Mouse (Mus musculus) 3134 (cell line): ENCODE measurements at regions not wholly inside any gene's neighbourhood (a gene's known extent, or its start where the extent isn't known, plus 50 kb on each side); places are given as distances from the start of the nearest gene placed in this dataset.
A peak's percentile ranks its signal among the peaks of the same experiment; 100 is the strongest.

ENCODE experiments used
- DNase-seq: peaks from one replicate; pipeline ENCODE4 v3.0.0-alpha.2; 2011; ENCODE audit warnings: low spot score; ENCODE audit not compliant: insufficient read length; ENCODE audit errors: extremely low read depth

- no peak for DNase-seq
Measured at GRCm38 (mm10) chr3:140876201-140876895, 335.8 kb downstream of the Pdha2 start.

- no peak for DNase-seq
Measured at GRCm38 (mm10) chr3:140875500-140876200, 336.5 kb downstream of the Pdha2 start.

GRCm38 (mm10) chr3:140874070-140874895 lies 337.9 kb downstream of the Pdha2 start:
- DNase-seq, result no peak

- no peak for DNase-seq
Measured at GRCm38 (mm10) chr3:140872511-140872910, 339.6 kb downstream of the Pdha2 start.

- no peak for DNase-seq
Measured at GRCm38 (mm10) chr3:140871261-140871660, 340.9 kb downstream of the Pdha2 start.

- DNase-seq, result peak; percentile 17
Measured at GRCm38 (mm10) chr3:140840197-140840596, 372.0 kb downstream of the Pdha2 start.

- DNase-seq, result peak; percentile 34
Measured at GRCm38 (mm10) chr3:140837976-140838581, 374.1 kb downstream of the Pdha2 start.

GRCm38 (mm10) chr3:140821266-140821665 lies 390.9 kb downstream of the Pdha2 start:
- DNase-seq, result no peak

- no peak for DNase-seq
Measured at GRCm38 (mm10) chr3:140805586-140805985, 406.6 kb downstream of the Pdha2 start.

- DNase-seq, result no peak
Measured at GRCm38 (mm10) chr3:140792943-140793342, 419.2 kb downstream of the Pdha2 start.

- no peak for DNase-seq
Measured at GRCm38 (mm10) chr3:140785700-140786099, 426.5 kb downstream of the Pdha2 start.

- DNase-seq, result no peak
Measured at GRCm38 (mm10) chr3:140760051-140760450, 452.1 kb downstream of the Pdha2 start.

GRCm38 (mm10) chr3:140744501-140744900 lies 467.7 kb downstream of the Pdha2 start:
- no peak for DNase-seq

- no peak for DNase-seq
Measured at GRCm38 (mm10) chr3:140740430-140740829, 471.7 kb downstream of the Pdha2 start.

GRCm38 (mm10) chr3:140738654-140739369 lies 473.3 kb downstream of the Pdha2 start:
- DNase-seq, result no peak

- DNase-seq, result no peak
Measured at GRCm38 (mm10) chr3:140716896-140717295, 495.3 kb downstream of the Pdha2 start.

GRCm38 (mm10) chr3:140707591-140708131 lies 504.5 kb downstream of the Pdha2 start:
- DNase-seq, result no peak

- DNase-seq, result no peak
Measured at GRCm38 (mm10) chr3:140706725-140707124, 505.4 kb downstream of the Pdha2 start.

- no peak for DNase-seq
Measured at GRCm38 (mm10) chr3:140705536-140705935, 506.6 kb downstream of the Pdha2 start.

GRCm38 (mm10) chr3:140702929-140703328 lies 509.2 kb downstream of the Pdha2 start:
- DNase-seq, result no peak
